Mouse (Mus musculus) small intestine, adult 2 months (tissue): ENCODE data around the gene Ptpn23. TPM values are rescaled to one million over a fixed set of nuclear protein-coding genes. Genes with fewer than 3 reads are reported as not detected.

ENCODE experiments used
- H3K27ac ChIP-seq: fragments of 200-500 bp; 2 replicates; pipeline ENCODE4 v1.5.1; 2012; ENCODE audit warnings: low read depth, low read length, control low read depth, inconsistent platforms; ENCODE audit not compliant: insufficient read depth
- H3K27me3 ChIP-seq: fragments of 200-500 bp; 2 replicates; pipeline ENCODE4 v1.6.1; 2012; ENCODE audit warnings: mild to moderate bottlenecking, moderate library complexity, low read length, inconsistent platforms; ENCODE audit not compliant: control insufficient read depth, insufficient read depth
- H3K36me3 ChIP-seq: fragments of 200-500 bp; 2 replicates; pipeline ENCODE4 v1.6.1; 2012; ENCODE audit warnings: mild to moderate bottlenecking, low read length, control low read depth, inconsistent platforms; ENCODE audit not compliant: control insufficient read depth, insufficient read depth
- H3K4me1 ChIP-seq: fragments of 200-500 bp; 2 replicates; pipeline ENCODE4 v1.6.1; 2012; ENCODE audit warnings: low read length, inconsistent platforms, mixed read lengths; ENCODE audit not compliant: control insufficient read depth, insufficient read depth, insufficient read length
- H3K4me3 ChIP-seq: fragments of 200-500 bp; 2 replicates; pipeline ENCODE4 v1.5.1; 2012; ENCODE audit warnings: low read depth, mild to moderate bottlenecking, control low read depth, inconsistent platforms, low read length, moderate library complexity
- CTCF ChIP-seq: fragments of 200-500 bp; IDR thresholded peaks from 2 replicates; pipeline ENCODE4 v1.5.1; 2012; ENCODE audit warnings: low read depth, mild to moderate bottlenecking, control low read depth, inconsistent platforms, low read length, moderate library complexity, mixed read lengths; ENCODE audit not compliant: insufficient replicate concordance, insufficient read length; ENCODE audit errors: extremely low read depth
- POLR2A ChIP-seq: fragments of 200-500 bp; IDR thresholded peaks from 2 replicates; pipeline ENCODE4 v1.6.1; 2012; ENCODE audit warnings: low read depth, mild to moderate bottlenecking, control low read depth, inconsistent platforms, low read length, moderate library complexity
- WGBS: fragments of 180-500 bp; shearing (Covaris S2); methylation state at CpG from one replicate; pipeline ENCODE4 v1.1.7; 2018; 5-methylcytosine and 5-hydroxymethylcytosine counted together
- polyA plus RNA-seq: library from polyadenylated mRNA; depleted of rRNA; stranded (reverse); fragments of >200 nt; gene quantifications from 2 replicates; pipeline ENCODE4 v1.2.3, GENCODE M21; 2012; rRNA removed

The Ptpn23 gene
- polyA plus RNA-seq, 1 experiment: 34.4 TPM

DNA sequence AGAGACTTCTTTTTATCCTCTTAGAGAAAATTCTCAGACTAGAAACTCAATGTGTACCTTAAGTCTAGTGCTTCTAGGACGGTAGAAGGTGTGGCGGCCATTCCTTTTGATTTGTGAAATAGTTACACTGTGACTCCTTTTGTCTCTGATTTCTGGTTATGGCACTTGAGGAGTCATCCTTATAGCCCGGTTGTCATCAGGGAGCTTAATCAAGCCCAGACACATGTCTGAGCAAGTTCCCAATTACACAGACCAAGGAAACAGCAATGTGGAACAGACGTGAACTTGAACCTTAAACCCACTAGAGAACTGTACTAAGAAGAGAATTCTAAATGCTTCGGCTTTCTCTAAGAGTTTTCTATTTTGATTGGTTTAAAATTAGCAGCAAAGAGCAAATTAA is 57.8 kb downstream of the Ptpn23 start:
- no peak for TF ChIP-seq CTCF
- no peak for TF ChIP-seq POLR2A
- Histone ChIP-seq H3K27me3 (no peaks in the 10 kb centered on the region), H3K4me3 (no peak overlapping the region), H3K36me3 (peaks cover 7% of the 10 kb centered on the region; the same call in 1 of the 2 replicates), H3K4me1 (no peaks in the 10 kb centered on the region), H3K27ac (no peak overlapping the region)
- WGBS: 87% methylated on average over 5 of the region's 5 CpGs

DNA sequence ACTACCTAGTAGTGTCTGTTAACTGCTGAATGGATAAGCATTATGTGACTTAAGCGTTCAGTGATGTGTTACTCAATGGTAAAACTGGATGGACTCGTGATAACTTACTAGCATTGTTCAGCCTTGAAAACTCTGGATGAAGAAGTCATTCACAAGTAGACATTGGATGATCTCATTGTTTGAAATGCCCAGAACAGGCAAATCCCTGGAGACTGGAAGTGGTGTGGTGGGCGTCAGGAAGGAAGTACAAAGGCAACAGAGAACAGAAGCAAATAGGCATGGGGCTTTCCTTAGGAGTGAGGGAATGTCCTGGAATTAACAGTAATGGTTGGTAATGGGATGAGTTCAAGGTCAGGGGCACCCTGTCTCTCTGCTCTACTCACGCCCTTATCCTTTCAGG is 59.1 kb downstream of the Ptpn23 start:
- H3K4me1 ChIP-seq: no peaks in the 10 kb centered on the region; the same call in 1 of the 2 replicates
- TF ChIP-seq CTCF (no peak), POLR2A (no peak)
- 85% methylated on average over 4 of the region's 4 CpGs for WGBS
- no peaks in the 10 kb centered on the region for H3K27me3 ChIP-seq
- H3K27ac ChIP-seq: no peak overlapping the region
- H3K36me3 ChIP-seq: peaks cover 4% of the 10 kb centered on the region; the same call in 1 of the 2 replicates
- no peak overlapping the region for H3K4me3 ChIP-seq

DNA sequence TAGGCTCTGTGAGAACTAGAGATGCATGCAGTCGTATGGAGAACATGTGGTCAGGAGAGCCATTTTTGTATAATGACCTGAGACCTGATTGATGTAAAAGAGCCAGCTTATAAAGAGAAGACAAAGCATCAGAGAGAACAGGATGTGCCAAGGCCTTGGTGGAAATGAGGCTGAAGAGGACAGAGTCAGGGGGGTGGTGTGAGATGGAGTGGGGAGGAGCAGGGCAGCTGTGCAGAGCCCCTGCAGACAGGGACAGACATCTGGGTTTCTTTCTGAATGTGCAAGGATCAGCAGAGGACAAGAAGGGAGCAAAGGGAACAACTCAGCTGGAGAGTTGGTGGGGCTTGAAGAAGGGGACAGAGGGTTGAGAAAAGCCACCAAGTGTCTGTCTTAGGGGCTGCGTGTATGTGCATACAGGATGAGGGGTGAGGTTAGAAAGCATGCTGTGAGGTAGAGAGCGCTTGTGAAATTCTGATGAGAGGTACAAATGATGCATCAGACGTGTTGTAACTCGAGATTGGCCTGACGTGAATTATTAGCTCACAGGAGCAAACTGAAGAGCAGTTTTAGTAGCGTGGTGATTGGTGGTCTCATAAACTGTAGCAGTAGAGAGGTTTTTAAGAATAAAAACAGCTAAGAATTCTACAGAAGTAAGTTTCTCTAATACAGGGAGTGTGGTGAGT is 62.8 kb downstream of the Ptpn23 start:
- H3K4me1 ChIP-seq: peaks cover 4% of the 10 kb centered on the region; the same call in 1 of the 2 replicates
- TF ChIP-seq POLR2A: no peak
- TF ChIP-seq CTCF: no peak
- H3K27me3 ChIP-seq: no peaks in the 10 kb centered on the region
- H3K36me3 ChIP-seq: no peaks in the 10 kb centered on the region
- WGBS: 85% methylated on average over 7 of the region's 7 CpGs
- no peak overlapping the region for H3K27ac ChIP-seq
- no peak overlapping the region for H3K4me3 ChIP-seq

DNA sequence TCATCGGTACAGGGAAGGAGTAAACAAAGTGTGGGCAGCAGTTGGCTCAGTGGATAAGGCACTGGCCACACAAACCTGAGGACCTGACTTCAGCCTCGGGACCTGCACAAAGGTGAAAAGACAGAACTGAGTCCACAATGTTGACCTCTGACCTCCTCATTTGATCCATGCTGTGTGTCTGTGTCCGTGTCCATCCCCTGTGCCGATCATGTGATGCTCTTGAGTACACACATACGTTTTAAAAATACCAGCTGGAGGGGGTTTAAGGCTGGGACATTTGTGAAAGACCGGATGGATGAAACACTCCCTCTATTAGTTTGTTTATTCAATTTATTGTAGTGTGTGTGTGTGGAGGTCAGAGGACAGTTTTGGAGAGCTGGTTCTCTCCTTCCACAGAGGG is 64.2 kb downstream of the Ptpn23 start:
- Histone ChIP-seq H3K4me3 (no peak overlapping the region), H3K27ac (no peak overlapping the region), H3K27me3 (no peaks in the 10 kb centered on the region), H3K4me1 (peaks cover 4% of the 10 kb centered on the region; the same call in 1 of the 2 replicates), H3K36me3 (no peaks in the 10 kb centered on the region)
- no peak for TF ChIP-seq POLR2A
- no peak for TF ChIP-seq CTCF
- WGBS: 20% methylated on average over 6 of the region's 6 CpGs

DNA sequence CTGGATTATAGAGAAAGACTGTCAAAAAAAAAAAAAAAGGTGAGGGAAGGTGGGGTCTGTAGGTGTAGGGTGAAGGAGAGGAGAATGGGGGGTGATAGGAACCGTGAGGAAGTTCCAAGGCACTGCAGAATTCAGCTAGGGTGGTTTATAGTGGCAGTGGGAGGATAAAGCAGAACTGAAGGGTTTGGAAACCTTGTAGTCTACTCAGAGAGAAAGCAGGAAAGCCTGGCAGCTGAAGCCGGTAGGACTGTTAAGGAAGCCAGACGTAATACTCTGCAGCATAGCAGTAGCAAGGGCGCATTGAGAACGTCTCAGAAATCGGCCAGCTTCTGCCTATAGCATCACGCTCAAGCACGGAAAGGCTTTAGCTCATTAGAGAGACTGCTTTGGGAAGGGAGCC is 66.0 kb downstream of the Ptpn23 start:
- Histone ChIP-seq H3K4me3 (no peak overlapping the region), H3K27ac (no peak overlapping the region), H3K36me3 (no peaks in the 10 kb centered on the region), H3K27me3 (no peaks in the 10 kb centered on the region), H3K4me1 (peaks cover 4% of the 10 kb centered on the region; the same call in 1 of the 2 replicates)
- 86% methylated on average over 8 of the region's 8 CpGs for WGBS
- TF ChIP-seq CTCF (no peak), POLR2A (no peak)

DNA sequence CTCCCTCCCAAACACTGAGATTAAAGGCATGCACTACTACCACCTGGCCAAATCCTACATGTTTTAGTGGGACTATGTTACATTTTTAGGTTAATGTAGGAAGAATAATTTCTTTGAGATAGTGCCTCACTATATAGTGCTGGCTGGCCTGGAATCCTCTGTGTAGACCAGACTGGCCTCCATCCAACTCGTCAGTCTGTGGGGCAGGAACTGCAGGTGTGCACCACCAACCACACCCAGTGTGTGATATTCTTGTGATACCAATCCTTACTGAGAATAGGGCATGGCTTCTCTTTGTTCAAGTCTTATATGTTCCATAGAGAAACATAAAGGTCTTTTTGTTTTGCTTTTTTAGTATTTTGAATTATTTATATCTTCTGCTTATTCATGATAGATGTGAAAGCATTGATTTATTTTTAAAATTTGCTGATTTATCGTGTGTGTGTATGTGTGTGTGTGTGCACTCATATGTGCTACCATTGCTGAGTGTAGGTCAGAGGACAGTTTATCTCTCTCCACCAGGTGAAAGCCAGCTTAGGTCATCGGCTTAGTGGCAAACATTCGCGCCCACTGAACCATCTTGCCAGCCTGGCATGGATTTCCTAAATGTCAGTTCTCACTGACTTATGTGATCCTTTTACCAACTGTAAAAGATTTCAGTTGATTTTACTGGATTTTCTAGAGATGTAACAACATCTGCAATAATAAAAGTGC is 67.8 kb downstream of the Ptpn23 start:
- WGBS: 70% methylated on average over 5 of the region's 5 CpGs
- TF ChIP-seq CTCF (no peak), POLR2A (no peak)

More for the DNA sequence above, 67.8 kb downstream of the Ptpn23 start:
- H3K27ac ChIP-seq: no peak overlapping the region
- H3K36me3 ChIP-seq: no peaks in the 10 kb centered on the region
- H3K4me3 ChIP-seq: no peak overlapping the region
- H3K27me3 ChIP-seq: no peaks in the 10 kb centered on the region
- peaks cover 4% of the 10 kb centered on the region; the same call in 1 of the 2 replicates for H3K4me1 ChIP-seq

Other genes with a start within 250 kb of the Ptpn23 start
- gene Cspg5, start 164.4 kb downstream of the Ptpn23 start, polyA plus RNA-seq: 0.22 and 0.72 TPM in 2 replicates
- 3.7 and 5.7 TPM in 2 replicates for gene Elp6, start 103.0 kb downstream of the Ptpn23 start, polyA plus RNA-seq
- 26.5 and 34.9 TPM in 2 replicates for gene Scap, start 74.9 kb downstream of the Ptpn23 start, polyA plus RNA-seq
- gene Ngp, start 11.5 kb upstream of the Ptpn23 start, polyA plus RNA-seq: 0.65 TPM in 1 of 2 replicates, not detected in the other
- gene Klhl18, start 68.5 kb upstream of the Ptpn23 start, polyA plus RNA-seq: 7.6 and 13.7 TPM in 2 replicates
- gene Kif9, start 68.7 kb upstream of the Ptpn23 start, polyA plus RNA-seq: 0.27 and 0.34 TPM in 2 replicates
- gene Setd2, start 124.4 kb upstream of the Ptpn23 start, polyA plus RNA-seq: 16.1 and 33.1 TPM in 2 replicates
- gene Nradd, start 216.2 kb upstream of the Ptpn23 start, polyA plus RNA-seq: 3.3 and 3.7 TPM in 2 replicates
- gene Nbeal2, start 245.9 kb upstream of the Ptpn23 start, polyA plus RNA-seq: 28.1 and 28.8 TPM in 2 replicates
- 52.9 and 138 TPM in 2 replicates for gene Ccdc12, start 248.3 kb upstream of the Ptpn23 start, polyA plus RNA-seq